Mouse (Mus musculus) gonadal fat pad, adult 2 months (tissue): ENCODE results near the gene Tgm5. TPM values are rescaled to one million over a fixed set of nuclear protein-coding genes. Genes with fewer than 3 reads are reported as not detected.
"Not testable (repeated sequence)": the region's sequence is repeated elsewhere in the genome, so short reads cannot be mapped to it uniquely, and the experiment has no call there.

Experiments used
- DNase-seq: peaks from one replicate; pipeline ENCODE4 v3.0.0-alpha.2; 2012; ENCODE audit warnings: low read depth
- polyA plus RNA-seq: library from polyadenylated mRNA; depleted of rRNA; stranded (reverse); fragments of >200 nt; gene quantifications from 2 replicates; pipeline ENCODE4 v1.2.3, GENCODE M21; 2012; rRNA removed

Tgm5 gene
- polyA plus RNA-seq, 1 experiment: 0.23 TPM

DNA sequence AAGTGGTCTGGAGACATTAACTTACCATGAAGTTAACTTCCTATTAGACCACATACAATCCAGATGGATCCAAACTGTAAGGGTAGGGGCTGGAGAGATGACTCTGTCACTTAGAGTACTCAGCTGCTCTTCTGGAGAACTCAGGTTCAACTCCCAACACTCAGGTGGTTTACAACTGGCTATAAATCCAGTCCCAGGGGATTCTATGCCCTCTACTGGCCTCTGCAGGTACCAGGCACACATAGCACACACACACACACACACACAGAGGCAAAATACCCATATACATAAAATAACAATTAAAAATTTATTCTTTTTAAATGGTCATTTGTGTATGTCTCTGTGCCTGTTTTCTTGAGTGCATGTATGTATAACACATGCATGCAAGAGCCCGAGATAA is 46.3 kb downstream of the Tgm5 start:
- no peak for DNase-seq

DNA sequence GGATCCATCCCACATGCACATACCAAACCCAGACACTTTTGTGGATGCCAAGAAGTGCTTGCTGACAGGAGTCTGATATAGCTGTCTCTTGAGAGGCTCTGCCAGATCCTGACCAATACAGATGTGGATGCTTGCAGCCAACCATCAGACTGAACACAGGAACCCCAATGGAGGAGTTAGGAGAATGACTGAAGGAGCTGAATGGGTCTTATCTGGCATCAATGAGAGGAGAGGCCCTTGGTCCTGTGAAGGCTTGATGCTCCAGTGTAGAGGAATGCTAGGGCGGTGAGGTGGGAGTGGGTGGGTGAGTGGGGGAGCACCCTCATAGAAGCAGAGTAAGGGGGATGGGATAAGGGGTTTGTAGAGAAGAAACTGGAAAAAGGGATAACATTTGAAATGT is 46.8 kb downstream of the Tgm5 start:
- DNase-seq: not testable (repeated sequence)

DNA sequence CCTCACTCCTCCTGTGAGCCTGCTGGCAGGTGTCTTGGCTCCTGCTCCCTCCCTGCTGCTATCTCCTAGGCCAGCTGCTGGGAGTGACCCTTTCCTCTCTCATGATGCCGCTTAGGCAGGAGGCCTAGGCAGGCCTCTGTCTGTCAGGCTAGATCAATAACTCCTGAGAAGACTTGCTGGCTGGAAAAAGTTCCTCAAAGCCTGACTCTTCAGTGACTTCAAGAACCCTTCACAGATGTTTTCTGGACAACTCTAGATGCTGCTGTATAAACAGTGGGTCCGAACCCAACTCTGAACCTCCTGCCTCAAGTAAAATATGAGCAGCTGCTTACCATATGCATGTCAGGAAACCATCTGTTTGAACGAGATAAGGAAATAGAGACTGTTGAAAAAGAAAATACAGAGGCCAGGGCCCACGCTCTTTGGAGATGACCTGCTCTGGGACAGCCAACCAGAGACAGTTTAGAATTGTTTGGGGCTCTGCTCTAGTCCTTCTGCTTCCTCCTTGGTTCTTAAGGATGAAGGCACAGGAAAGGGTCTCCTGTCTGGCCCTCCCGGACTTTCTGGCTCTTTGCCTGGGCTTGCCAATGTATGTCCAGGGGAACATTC is 48.8 kb downstream of the Tgm5 start, which contains the start of gene Epb42:
Gene Epb42 (minus strand): TSS at position 340 of the 609 bp plus-strand sequence.
- DNase-seq: no peak

DNA sequence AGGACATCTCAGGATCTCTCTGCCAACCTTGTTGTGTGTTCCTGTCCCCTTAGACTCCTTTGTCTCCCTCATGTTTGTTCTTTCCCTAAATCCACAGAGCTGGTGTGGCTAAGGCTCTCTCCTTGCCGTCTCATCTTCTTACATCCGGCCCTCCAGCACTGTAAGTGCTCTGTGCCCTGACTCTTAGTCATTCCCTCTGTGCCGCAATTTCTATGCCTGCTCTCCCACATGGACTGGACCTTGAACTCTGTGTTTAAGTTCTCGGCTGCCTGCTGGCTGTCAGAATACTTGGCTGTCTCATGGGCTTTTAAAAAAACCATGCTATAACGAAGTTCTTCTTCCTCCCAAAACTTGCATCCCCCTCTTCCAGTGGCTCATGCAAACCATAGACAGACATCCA is 62.7 kb downstream of the Tgm5 start:
- DNase-seq: no peak

DNA sequence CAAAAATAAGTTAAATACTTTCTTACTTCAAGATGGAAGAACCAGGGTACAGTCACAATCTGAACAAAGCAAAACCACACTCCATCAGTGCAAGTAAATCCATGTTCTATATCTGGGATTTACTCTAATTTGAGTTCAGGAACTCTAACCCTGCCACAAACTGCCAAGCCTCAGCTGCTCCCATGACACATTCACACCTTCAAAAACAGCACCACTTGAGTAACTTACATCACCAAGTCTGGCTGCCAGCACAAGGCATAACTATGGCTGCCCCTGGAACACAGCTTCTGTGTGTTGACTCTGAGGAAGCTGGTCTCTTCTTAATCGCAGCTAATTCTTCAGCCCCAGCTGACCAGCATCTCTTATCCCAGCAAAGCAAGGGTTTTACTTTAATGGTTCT is 68.5 kb downstream of the Tgm5 start:
- no peak for DNase-seq

DNA sequence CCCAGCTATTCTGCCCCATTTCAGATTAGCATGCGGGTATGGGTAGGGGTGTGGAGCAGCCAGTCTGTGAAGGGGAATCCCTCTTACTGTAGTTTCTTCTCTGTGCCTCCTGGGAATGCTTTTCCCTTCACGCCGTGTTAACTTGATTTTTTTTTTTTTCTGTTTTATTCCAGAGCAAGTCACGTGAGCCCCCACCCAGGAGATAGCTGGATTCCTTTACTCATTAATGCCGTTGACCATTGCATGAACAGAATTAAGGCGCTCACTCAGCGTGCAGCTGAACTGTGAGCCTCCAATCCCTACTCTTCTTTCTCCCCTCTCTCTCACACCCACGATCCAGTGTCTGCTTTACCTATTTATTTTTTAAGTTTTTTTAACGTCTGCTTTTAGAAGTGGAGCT is 69.4 kb downstream of the Tgm5 start:
- no peak for DNase-seq

DNA sequence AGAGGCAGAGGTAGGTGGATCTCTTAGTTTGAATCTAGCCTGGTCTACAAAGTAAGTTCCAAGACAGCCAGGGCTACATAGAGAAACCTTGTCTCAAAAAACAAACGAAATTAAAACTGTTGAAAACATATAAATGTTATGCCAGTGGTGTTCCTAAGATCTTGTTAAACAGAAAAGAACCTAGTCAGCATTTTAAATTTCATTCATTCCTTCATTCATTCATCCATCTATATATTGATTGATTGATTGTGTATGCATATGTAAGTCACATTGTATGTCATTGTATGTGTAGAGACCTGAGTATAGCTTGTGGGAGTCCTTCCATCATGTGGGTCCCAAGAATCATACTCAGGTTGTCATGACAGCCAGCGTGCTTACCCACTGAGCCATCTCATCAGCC is 70.1 kb downstream of the Tgm5 start:
- DNase-seq: no peak

DNA sequence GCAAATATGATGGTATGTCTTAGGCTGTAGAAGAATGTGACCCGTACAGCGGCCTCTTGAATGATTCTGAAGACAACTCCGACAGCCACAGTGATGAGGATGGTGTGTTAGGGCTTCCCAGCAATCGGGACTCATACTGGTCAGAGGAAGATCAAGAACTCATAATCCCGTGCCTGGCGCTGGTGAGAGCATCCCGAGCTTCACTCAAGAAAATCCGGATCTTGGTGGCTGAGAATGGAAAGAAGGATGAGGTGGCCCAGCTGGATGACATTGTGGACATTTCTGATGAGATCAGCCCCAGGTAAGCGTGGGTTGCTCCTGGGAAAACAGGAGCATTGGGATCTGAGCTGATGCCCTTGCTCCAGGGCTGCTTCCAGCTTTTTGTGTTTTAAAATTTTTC is 73.0 kb downstream of the Tgm5 start:
- DNase-seq: no peak

DNA sequence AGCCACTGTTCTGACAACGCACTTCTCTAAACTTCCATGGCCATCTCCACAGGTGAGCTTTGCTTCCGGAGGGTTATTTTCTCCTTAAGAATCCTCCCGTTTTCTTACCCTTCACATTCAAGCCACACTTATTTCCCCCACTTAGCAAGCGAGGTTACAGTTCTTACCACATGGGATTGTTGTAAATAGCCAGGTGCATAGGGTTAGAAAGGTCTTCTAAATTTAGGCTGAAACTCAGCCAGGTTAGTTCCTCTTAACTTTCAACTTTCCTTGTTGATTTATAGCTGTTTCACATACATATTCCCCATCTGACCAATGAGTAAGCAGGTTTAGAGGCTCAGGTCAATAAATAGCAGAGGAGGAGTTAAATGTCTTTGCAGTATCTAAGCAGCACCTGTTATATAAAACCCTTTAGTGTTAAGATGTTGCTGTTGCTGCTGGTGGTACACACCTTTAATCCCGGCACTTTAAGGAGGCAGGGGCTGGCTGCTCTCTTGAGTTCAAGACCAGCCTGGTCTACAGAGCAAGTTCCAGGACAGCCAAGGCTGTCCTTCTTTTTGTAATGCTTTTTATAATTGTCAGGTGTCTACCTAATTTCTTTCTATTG is 76.5 kb downstream of the Tgm5 start:
- DNase-seq: no peak

DNA sequence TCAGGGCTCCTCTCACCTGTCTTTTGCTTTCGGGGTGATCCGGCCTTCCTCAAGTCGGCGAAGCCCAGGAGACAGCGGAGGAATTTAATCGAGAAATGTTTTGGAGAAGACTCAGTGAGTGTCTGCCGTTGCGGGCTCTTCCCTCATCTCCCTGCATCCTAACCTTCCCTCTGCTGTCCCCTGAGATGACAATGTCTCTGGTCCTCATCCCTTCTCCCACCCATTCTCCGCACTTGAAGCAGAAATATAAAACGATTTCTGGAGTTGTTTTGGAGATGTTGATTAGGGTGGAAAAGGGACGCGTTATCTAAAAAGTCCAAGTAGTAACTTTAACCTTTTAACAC is 77.0 kb downstream of the Tgm5 start:
- no peak for DNase-seq

DNA sequence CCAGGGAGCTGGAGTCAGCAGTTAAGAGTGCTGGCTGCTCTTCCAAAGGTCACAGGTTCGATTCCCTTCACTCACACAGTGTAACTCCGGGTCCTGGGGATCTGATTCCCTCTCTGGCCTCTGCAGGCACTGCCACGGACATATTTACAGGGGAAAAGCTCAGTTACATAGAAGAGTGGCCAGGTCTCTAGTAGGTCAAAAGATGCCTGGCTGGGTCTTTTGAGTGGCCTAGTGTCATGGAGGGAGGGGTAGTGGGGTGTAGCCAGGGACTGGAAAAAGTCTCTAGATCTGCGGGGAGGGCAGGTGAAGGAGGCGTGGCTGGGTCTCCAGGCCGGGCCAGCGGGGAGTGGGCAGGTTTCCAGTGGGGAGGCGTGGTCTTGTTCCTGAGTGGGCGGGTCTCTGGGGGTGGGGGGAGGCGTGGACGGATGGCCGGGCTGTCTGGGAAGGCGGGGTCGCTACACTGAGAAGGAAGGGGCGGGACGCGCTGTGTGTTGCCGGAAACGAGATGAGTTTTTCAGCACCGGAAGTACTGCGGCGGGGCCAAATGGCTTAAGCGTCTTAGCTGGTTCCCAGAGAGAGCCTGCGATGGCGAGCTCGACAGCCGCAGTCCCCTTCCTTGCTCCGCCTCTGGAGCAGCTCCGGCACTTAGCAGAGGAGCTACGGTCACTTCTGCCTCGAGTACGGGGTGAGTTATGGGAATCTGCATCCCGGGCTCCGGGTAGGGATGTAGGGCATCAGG is 77.5 kb downstream of the Tgm5 start, which contains the start of gene Ccndbp1:
Gene Ccndbp1 (plus strand): TSS at position 479 of the 739 bp plus-strand sequence.
- no peak for DNase-seq

DNA sequence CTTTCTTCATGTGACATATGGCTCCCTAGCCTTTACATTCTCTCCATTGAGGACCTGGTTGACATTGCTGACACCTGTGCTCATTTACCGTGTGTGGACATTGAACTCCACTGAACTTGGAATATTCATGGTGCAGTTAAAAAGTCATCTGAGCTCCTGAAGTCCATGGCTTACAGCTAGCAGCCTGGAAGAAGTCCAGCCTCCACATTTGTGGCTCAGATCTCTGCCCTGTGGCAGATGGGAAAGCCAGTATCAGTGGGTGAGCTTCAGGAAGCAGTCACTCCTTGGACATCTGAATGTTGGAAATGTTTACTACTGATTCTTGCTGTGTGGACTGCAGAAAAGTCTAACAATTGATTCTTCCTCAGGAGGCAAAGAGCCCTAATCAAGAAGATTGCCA is 78.7 kb downstream of the Tgm5 start:
- DNase-seq: no peak

DNA sequence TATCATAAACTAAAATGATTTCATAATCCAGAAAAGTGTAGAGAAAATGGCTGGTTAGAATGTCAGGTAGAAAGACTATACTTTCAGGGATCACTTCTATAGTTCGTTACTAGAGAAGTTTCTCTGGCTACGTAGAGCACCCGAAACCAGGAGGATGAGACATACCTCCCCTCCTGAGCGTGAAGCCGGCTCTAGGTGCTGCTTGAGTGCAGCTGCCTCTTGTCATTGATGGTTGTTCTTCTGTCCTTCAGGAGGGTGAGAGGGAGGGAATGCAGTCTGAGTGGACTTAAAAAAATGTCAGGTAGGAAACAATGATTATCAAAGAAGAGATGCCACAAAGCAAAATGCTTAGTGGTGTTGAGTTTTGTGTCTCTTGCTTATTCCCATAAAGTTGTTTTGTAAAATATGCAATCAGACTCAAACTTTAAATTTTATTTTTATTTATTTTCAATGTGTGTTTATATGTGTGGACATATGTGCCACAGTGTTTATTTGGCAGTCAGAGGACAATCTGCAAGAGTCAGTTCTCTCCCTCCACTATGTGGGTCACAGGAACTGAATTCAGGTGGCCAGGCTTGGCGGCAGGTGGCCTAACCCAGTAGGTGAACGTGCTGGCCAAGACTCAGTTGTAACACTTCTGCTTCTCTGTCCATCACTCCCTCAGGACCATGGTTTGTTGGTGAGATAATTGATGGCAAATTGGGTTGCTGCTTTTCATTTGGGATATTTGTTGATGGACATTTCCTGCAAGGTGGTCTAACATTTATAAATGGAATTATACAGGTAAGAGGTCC is 81.4 kb downstream of the Tgm5 start:
- no peak for DNase-seq

DNA sequence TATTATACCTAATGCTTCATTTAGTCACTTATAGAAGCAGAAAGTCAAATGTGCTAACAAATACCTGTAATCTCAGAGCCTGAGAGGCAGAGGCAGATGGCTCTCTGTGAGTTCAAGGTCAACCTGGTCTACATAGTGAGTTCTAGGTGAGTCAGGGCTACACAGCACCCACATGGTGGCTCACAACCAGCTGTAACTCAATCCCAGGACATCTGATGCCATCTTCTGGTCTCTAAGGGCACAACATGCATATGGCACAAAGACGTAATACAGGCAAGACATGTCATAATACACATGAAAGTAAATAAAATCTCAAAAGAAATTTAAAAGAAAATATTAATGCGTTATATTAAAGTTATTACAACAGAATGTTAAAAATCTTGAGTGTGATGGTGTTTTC is 82.1 kb downstream of the Tgm5 start:
- no peak for DNase-seq

DNA sequence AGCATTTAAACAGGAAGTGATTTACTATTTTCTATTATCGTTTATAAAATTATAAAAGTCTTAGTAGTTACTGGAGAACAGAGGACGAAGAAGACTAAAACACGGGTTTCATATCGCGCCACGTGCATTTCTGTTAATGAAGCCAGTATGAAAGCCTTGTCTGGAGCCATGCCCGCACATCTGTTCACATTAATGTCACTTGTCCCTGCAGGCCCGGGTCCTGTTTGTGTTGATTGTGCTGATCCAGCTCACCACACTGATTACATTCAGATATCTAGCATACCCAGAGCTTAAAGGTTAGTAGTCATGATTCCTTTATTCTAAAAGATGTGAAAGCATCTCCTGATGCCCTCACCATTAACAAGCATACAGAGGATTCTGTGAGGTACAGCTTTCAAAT is 86.8 kb downstream of the Tgm5 start:
- DNase-seq: no peak

DNA sequence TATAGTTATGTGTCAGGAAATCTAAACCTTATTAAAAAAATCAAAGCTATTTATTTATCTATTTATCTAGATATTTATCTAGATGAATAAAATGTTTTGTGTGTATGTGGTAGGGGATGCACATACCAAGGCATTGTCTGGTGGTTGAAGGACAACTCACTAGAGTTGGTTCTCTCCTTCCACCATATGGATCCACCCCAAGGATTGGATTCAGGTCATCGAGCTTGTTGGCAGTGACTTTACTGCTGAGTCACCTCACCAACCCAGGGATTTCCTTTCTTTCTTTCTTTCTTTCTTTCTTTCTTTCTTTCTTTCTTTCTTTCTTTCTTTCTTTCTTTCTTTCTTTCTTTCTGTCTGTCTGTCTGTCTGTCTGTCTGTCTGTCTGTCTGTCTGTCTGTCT is 89.0 kb downstream of the Tgm5 start:
- DNase-seq: not testable (repeated sequence)

Other genes with a start within 250 kb of the Tgm5 start
- gene Cdan1, start 235.7 kb downstream of the Tgm5 start, polyA plus RNA-seq: 13.9 and 16.4 TPM in 2 replicates
- gene Ttbk2, start 235.2 kb downstream of the Tgm5 start, polyA plus RNA-seq: 3.1 and 3.9 TPM in 2 replicates
- gene Ubr1, start 115.1 kb downstream of the Tgm5 start, polyA plus RNA-seq: 31.0 and 33.1 TPM in 2 replicates
- gene Tmem62, start 108.8 kb downstream of the Tgm5 start, polyA plus RNA-seq: 10.7 and 12.2 TPM in 2 replicates
- 28.4 and 32.4 TPM in 2 replicates for gene Ccndbp1, start 77.4 kb downstream of the Tgm5 start, polyA plus RNA-seq
- gene Epb42, start 48.8 kb downstream of the Tgm5 start, polyA plus RNA-seq: 0.04 and 0.11 TPM in 2 replicates
- gene Tgm7, start 24.0 kb upstream of the Tgm5 start, polyA plus RNA-seq: not detected in 2 replicates
- gene Adal, start 54.6 kb upstream of the Tgm5 start, polyA plus RNA-seq: 5.7 and 5.8 TPM in 2 replicates
- 9.4 and 10.3 TPM in 2 replicates for gene Lcmt2, start 54.8 kb upstream of the Tgm5 start, polyA plus RNA-seq
- gene Tubgcp4, start 84.8 kb upstream of the Tgm5 start, polyA plus RNA-seq: 22.5 and 26.1 TPM in 2 replicates
- 3.0 and 3.9 TPM in 2 replicates for gene Zscan29, start 85.3 kb upstream of the Tgm5 start, polyA plus RNA-seq
- gene Trp53bp1, start 185.6 kb upstream of the Tgm5 start, polyA plus RNA-seq: 26.1 and 29.4 TPM in 2 replicates
- gene Map1a, start 203.8 kb upstream of the Tgm5 start, polyA plus RNA-seq: 4.0 and 5.6 TPM in 2 replicates